Mouse (Mus musculus) olfactory bulb, adult 2 months (tissue): ENCODE measurements around the gene Prkn.

Experiments used
- CTCF ChIP-seq: fragments of 200-500 bp; IDR thresholded peaks from 2 replicates; pipeline ENCODE4 v1.5.1; 2012; ENCODE audit warnings: low read depth, mild to moderate bottlenecking, low read length, moderate library complexity; ENCODE audit not compliant: insufficient read depth
- POLR2A ChIP-seq: fragments of 200-500 bp; IDR thresholded peaks from 2 replicates; pipeline ENCODE4 v1.6.1; 2012; ENCODE audit warnings: mild to moderate bottlenecking, low read depth, low read length, moderate library complexity; ENCODE audit not compliant: insufficient read depth

GRCm38 (mm10) chr17:11752686-11753085 lies 912.5 kb downstream of the Prkn start:
- TF ChIP-seq POLR2A (no peak), CTCF (no peak)
